Mouse (Mus musculus): Measurements from ENCODE around the gene Rtf2. TPM values are rescaled to one million over a fixed set of nuclear protein-coding genes. Genes with fewer than 3 reads are reported as not detected.

Rtf2 gene
- polyA plus RNA-seq, 1 experiment from 2014 or later = 73.1 TPM

DNA sequence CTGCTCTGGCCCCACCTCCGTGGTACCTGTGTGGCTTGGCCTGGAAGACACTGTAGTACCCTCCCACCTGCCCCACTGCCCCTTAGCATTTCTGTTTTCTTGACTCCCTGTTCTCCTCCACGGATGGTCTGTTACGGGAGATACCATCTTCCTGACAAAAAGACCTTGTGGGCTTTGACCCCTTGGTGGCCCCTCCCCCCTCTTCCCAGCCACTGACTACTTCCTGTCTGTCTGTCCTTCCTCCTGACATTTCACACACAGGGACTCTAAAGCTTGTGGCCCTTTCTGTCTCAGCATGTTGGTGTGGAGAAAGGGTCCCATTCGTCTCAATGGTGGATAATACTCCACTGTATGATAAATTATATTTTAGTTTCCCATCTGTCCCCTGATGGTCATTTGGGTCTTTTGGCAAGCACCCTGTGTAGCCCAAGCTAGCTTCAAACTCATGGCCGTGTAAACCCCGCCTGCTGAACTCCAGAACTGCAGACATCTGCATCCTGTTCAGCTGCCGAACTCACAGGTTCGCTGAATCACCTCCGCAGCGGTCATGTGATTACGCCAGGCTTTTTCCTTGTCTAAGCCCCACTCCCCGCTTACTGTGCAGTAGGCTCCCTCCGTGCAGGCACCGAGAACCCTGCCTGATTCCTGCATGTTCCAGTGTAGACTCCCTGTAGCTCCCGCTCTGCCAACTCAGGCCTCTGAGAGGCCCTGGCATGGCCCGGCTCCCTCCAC lies 41.5 kb downstream of the Rtf2 start:
- Histone ChIP-seq H3K36me3 (ENCODE audit: control insufficient read depth, insufficient read depth, low read length) (no peaks in the 10 kb centered on the region), H3K4me2 (no peak overlapping the region), H3K27ac (ENCODE audit: low read depth, low read length) (no peak overlapping the region), H3K4me1 (replicated peaks; ENCODE audit: control insufficient read depth, insufficient read depth, low read length) (peaks cover 3% of the 10 kb centered on the region; the same call in 1 of the 2 replicates), H3K27me3 (replicated peaks; ENCODE audit: control insufficient read depth, insufficient read depth, low read length) (no peaks in the 10 kb centered on the region), H3K9me3 (ENCODE audit: control insufficient read depth, low read length) (no peaks in the 10 kb centered on the region), H3K4me3 (ENCODE audit: low read depth, low read length) (no peak overlapping the region), H3K9ac (ENCODE audit: low read depth, low read length) (no peak overlapping the region)
- WGBS = 62% methylated on average over 16 of the region's 16 CpGs
- ATAC-seq (replicated peaks; ENCODE audit: low FRiP score) (no peak), DNase-seq (ENCODE audit: low spot score) (no peak)

DNA sequence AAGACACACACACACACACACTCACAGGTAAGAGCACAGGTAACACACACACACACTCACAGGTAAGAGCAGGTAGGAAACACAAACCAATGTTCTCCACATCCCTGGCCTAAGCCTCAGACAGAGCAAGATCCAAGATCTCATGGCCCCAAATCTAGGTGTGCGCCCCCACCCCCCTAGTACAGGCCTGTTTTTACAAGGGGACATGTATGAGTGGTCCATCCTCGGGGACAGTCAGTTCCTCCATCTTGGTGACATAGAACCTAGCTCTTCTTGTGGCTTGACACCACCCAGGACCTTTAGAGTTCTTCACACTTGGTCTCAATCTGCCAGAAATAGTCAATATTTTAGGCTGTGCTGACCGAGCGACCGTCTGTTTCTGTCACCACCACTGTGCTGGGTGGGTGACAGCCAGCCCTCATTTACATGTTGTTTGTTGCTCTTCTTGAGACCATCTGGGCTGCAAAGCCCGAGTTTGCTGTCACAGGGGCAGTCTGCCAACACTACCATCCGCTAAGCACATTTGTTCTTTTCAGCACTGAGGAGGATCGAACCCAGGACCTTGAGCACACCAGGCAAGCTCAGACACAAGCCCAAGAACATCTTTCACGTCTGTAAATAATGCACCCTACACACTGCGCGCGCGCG lies 43.5 kb downstream of the Rtf2 start:
- Histone ChIP-seq H3K9ac (ENCODE audit: low read depth, low read length) (no peak overlapping the region), H3K9me3 (ENCODE audit: control insufficient read depth, low read length) (no peaks in the 10 kb centered on the region), H3K4me1 (replicated peaks; ENCODE audit: control insufficient read depth, insufficient read depth, low read length) (0 out of 2 replicates have a peak, but pooled peaks cover 3% of the 10 kb centered on the region), H3K4me2 (no peak overlapping the region), H3K27me3 (replicated peaks; ENCODE audit: control insufficient read depth, insufficient read depth, low read length) (no peaks in the 10 kb centered on the region), H3K4me3 (ENCODE audit: low read depth, low read length) (no peak overlapping the region), H3K36me3 (ENCODE audit: control insufficient read depth, insufficient read depth, low read length) (no peaks in the 10 kb centered on the region), H3K27ac (ENCODE audit: low read depth, low read length) (no peak overlapping the region)
- no peak for DNase-seq (ENCODE audit: low spot score)
- ATAC-seq (replicated peaks; ENCODE audit: low FRiP score) = no peak
- 84% methylated on average over 14 of the region's 14 CpGs for WGBS

DNA sequence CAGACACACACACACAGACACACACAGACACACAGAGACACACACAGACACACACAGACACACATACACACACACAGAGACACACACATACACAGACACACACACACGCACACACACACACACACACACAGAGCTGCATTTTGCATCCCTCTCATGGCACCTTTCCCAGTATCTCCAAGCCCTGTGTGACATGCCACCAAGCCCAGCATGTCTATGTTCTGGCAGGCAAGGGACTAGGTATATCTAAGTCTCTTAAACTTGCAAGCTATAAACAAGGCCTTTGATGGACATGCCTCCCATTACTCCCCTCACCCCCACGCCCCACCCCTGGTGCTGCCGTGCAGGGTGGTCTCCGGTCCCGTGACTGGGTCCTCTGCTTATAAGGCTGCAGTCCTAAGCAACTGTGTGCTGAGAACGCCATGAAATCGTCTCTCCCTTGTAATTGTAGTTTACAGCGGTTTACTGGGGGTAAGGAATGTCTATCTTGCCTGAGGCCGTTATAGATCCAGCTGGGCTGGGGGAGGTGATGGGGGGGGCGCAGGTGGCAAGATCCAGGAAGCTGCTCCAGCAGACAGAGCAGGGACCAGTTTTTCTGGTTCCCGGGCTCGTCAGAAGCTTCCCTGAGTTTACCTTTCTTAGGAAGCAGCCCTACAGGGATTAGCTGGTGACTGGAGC lies 44.5 kb downstream of the Rtf2 start:
- Histone ChIP-seq H3K9me3 (ENCODE audit: control insufficient read depth, low read length) (no peaks in the 10 kb centered on the region), H3K9ac (ENCODE audit: low read depth, low read length) (no peak overlapping the region), H3K4me2 (no peak overlapping the region), H3K4me1 (replicated peaks; ENCODE audit: control insufficient read depth, insufficient read depth, low read length) (0 out of 2 replicates have a peak, but pooled peaks cover 3% of the 10 kb centered on the region), H3K27me3 (replicated peaks; ENCODE audit: control insufficient read depth, insufficient read depth, low read length) (no peaks in the 10 kb centered on the region), H3K27ac (ENCODE audit: low read depth, low read length) (no peak overlapping the region), H3K4me3 (ENCODE audit: low read depth, low read length) (no peak overlapping the region), H3K36me3 (ENCODE audit: control insufficient read depth, insufficient read depth, low read length) (no peaks in the 10 kb centered on the region)
- DNase-seq (ENCODE audit: low spot score) (no peak), ATAC-seq (replicated peaks; ENCODE audit: low FRiP score) (no peak)
- WGBS = 47% methylated on average over 12 of the region's 12 CpGs

DNA sequence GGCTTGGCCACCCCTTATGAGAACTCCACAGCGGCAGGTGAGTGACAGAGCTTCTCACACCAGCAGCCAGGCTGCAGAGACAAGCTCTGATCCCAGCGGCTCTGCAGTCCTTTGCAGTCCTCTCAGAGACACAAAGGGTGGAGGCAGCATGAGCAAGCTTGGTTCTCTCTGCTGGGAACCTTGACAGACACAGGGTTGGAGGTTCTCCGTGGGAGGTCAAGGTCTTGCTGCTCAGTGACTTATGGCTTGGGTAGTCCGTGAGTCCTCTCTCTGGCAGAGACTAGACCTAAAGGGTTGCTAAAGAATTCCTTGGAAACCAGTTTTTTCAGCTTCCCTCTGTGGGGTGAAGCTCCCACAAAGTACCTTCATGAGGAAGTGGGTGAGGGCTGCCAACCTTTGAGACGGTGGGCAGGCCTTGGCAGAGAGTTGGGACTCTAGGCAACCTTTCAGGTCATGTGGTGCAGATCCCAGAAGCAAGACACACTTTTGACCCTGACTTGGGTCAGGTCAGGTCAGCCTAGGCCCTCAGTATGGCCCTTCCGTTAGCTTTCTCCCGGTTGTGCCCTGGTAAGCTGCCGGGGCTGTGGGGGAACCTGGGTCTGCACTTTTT lies 56.5 kb downstream of the Rtf2 start:
- Histone ChIP-seq H3K9me3 (ENCODE audit: control insufficient read depth, low read length) (no peaks in the 10 kb centered on the region), H3K4me2 (no peak overlapping the region), H3K9ac (ENCODE audit: low read depth, low read length) (no peak overlapping the region), H3K27me3 (replicated peaks; ENCODE audit: control insufficient read depth, insufficient read depth, low read length) (no peaks in the 10 kb centered on the region), H3K36me3 (ENCODE audit: control insufficient read depth, insufficient read depth, low read length) (no peaks in the 10 kb centered on the region), H3K4me3 (ENCODE audit: low read depth, low read length) (no peak overlapping the region), H3K27ac (ENCODE audit: low read depth, low read length) (no peak overlapping the region), H3K4me1 (replicated peaks; ENCODE audit: control insufficient read depth, insufficient read depth, low read length) (no peaks in the 10 kb centered on the region; the same call in 1 of the 2 replicates)
- ATAC-seq (replicated peaks; ENCODE audit: low FRiP score) (no peak), DNase-seq (ENCODE audit: low spot score) (no peak)
- 70% methylated on average over 8 of the region's 8 CpGs for WGBS

DNA sequence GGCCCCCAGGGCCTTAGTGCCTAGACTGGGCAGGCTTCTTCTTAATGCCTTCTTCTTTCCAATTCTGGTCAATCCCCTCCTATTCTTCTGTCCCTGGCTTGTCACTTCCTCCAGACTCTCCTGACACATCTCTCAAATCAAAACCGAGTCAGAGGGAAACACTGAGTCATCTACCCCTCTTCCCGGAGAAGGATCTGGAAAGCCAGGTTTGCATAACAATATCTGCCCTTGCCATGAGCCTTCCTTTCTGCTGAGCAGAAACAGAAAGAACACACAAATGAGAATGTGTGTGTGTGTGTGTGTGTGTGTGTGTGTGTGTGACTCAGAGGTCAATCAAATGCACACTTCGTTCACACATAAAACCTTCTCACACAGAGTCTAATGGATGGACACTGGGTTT lies 58.5 kb downstream of the Rtf2 start:
- Histone ChIP-seq H3K27ac (ENCODE audit: low read depth, low read length) (no peak overlapping the region), H3K4me3 (ENCODE audit: low read depth, low read length) (no peak overlapping the region), H3K9ac (ENCODE audit: low read depth, low read length) (no peak overlapping the region), H3K9me3 (ENCODE audit: control insufficient read depth, low read length) (no peaks in the 10 kb centered on the region), H3K4me1 (replicated peaks; ENCODE audit: control insufficient read depth, insufficient read depth, low read length) (no peaks in the 10 kb centered on the region; the same call in 1 of the 2 replicates), H3K4me2 (no peak overlapping the region), H3K27me3 (replicated peaks; ENCODE audit: control insufficient read depth, insufficient read depth, low read length) (no peaks in the 10 kb centered on the region), H3K36me3 (ENCODE audit: control insufficient read depth, insufficient read depth, low read length) (no peaks in the 10 kb centered on the region)
- ATAC-seq (replicated peaks; ENCODE audit: low FRiP score) (no peak), DNase-seq (ENCODE audit: low spot score) (no peak)
- 57% methylated on average over 3 of the region's 3 CpGs for WGBS

DNA sequence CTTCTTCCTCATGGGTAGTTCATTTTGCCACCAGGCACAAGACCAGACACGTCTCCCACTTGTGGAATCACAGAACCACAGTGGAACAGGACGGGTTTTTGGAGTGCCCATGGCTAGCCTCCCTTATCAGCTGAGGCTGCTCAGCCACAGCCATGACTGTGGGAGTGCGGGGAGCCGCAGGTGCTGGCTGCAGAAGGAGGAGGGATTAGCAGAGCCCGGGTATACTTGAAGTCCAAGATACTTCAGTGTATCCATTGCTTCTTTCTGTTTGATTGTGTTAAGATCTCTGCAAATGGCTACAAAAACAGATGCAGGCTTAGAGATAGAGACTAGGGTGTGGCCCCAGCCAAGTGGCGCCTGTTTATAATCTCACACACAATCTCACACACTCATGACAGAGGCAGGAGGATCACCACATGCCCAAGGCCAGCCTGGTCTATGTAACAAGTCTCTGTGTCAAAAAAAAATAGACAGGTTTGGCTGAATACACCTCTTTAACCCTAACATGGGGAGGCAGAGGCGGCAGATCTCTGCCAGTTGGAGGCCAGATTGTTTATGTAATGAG lies 60.5 kb downstream of the Rtf2 start:
- 26% methylated on average over 7 of the region's 7 CpGs for WGBS
- H3K36me3 ChIP-seq (ENCODE audit: control insufficient read depth, insufficient read depth, low read length) = no peaks in the 10 kb centered on the region
- no peaks in the 10 kb centered on the region for H3K9me3 ChIP-seq (ENCODE audit: control insufficient read depth, low read length)
- H3K27me3 ChIP-seq (replicated peaks; ENCODE audit: control insufficient read depth, insufficient read depth, low read length) = no peaks in the 10 kb centered on the region
- no peak overlapping the region for H3K27ac ChIP-seq (ENCODE audit: low read depth, low read length)
- ATAC-seq (replicated peaks; ENCODE audit: low FRiP score) = peak; percentile 80
- H3K9ac ChIP-seq (ENCODE audit: low read depth, low read length) = no peak overlapping the region
- H3K4me3 ChIP-seq (ENCODE audit: low read depth, low read length) = no peak overlapping the region
- DNase-seq (ENCODE audit: low spot score) = no peak
- no peak overlapping the region for H3K4me2 ChIP-seq
- H3K4me1 ChIP-seq (replicated peaks; ENCODE audit: control insufficient read depth, insufficient read depth, low read length) = no peaks in the 10 kb centered on the region; the same call in 1 of the 2 replicates

DNA sequence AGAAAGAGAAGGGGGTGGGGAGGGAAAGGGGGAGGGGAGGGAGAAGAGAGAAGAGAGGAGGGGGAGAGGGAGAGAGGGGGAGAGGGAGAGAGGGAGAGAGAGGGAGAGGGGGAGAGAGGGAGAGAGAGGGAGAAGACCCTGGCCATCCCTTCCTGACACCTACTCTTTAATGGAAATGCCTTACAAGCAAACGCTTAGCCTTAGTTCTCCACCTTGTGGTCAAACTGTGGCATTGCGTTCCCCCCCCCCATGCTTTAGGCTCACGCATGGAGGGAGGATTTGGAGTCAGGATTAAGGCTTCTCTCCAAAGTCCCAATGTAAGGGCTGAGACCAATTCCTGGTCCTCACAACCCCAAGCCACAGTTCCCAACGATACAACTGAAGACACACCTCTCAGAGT lies 61.0 kb downstream of the Rtf2 start:
- ATAC-seq (replicated peaks; ENCODE audit: low FRiP score) (0 out of 2 replicates have a peak, but pooled peaks have one; percentile 27), DNase-seq (ENCODE audit: low spot score) (peak; percentile 56)
- no peak overlapping the region for H3K9ac ChIP-seq (ENCODE audit: low read depth, low read length)
- no peak overlapping the region for H3K27ac ChIP-seq (ENCODE audit: low read depth, low read length)
- H3K4me2 ChIP-seq = no peak overlapping the region
- no peak overlapping the region for H3K4me3 ChIP-seq (ENCODE audit: low read depth, low read length)
- H3K27me3 ChIP-seq (replicated peaks; ENCODE audit: control insufficient read depth, insufficient read depth, low read length) = no peaks in the 10 kb centered on the region
- no peaks in the 10 kb centered on the region for H3K9me3 ChIP-seq (ENCODE audit: control insufficient read depth, low read length)
- WGBS = 6% methylated on average over 4 of the region's 4 CpGs
- H3K4me1 ChIP-seq (replicated peaks; ENCODE audit: control insufficient read depth, insufficient read depth, low read length) = no peaks in the 10 kb centered on the region; the same call in 1 of the 2 replicates
- no peaks in the 10 kb centered on the region for H3K36me3 ChIP-seq (ENCODE audit: control insufficient read depth, insufficient read depth, low read length)

DNA sequence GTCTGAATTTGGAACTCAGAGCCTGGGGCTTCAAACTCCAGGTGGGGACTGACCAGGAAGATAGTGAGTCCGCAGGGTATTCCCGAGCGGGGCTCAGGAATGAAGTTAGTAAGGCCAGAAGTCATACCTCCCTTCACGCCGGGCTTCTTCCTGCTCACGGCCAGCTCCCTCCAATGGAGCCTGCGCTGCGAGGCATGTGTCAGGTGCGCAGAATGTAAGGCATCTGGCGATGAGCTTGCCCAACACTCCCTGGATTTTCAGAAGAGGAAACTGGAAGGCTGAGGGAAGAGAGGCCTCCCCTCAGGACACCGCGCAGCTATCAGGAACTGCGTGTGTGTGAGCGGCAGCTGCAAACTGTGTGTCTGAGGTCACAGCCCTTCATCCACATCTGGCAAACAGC lies 61.8 kb downstream of the Rtf2 start:
- no peak for DNase-seq (ENCODE audit: low spot score)
- Histone ChIP-seq H3K9ac (ENCODE audit: low read depth, low read length) (no peak overlapping the region), H3K36me3 (ENCODE audit: control insufficient read depth, insufficient read depth, low read length) (no peaks in the 10 kb centered on the region), H3K27ac (ENCODE audit: low read depth, low read length) (no peak overlapping the region), H3K27me3 (replicated peaks; ENCODE audit: control insufficient read depth, insufficient read depth, low read length) (no peaks in the 10 kb centered on the region), H3K9me3 (ENCODE audit: control insufficient read depth, low read length) (no peaks in the 10 kb centered on the region), H3K4me1 (replicated peaks; ENCODE audit: control insufficient read depth, insufficient read depth, low read length) (no peaks in the 10 kb centered on the region; the same call in 1 of the 2 replicates), H3K4me3 (ENCODE audit: low read depth, low read length) (no peak overlapping the region), H3K4me2 (no peak overlapping the region)
- WGBS = 54% methylated on average over 14 of the region's 14 CpGs
- ATAC-seq (replicated peaks; ENCODE audit: low FRiP score) = no peak
